Mouse (Mus musculus): ENCODE measurements around the gene Fam78b.

Fam78b gene

GRCm38 (mm10) chr1:167001174-167001843 is at the start of gene Fam78b:
TSS of gene Fam78b (plus strand) at chr1:167001417.
- peak; percentile 14 for DNase-seq

- peak; percentile 23 for DNase-seq
These were observed 36.7 kb upstream of the Fam78b start for GRCm38 (mm10) chr1:166964508-166964907.

GRCm38 (mm10) chr1:166968271-166968670 is 32.9 kb upstream of the Fam78b start:
- DNase-seq = no peak

GRCm38 (mm10) chr1:166973731-166974130 is 27.5 kb upstream of the Fam78b start:
- DNase-seq = no peak

- no peak for DNase-seq
These were observed 22.6 kb upstream of the Fam78b start for GRCm38 (mm10) chr1:166978611-166979010.

GRCm38 (mm10) chr1:166994266-166994665 is 7.0 kb upstream of the Fam78b start:
- DNase-seq = no peak

GRCm38 (mm10) chr1:166996250-166996649 is 5.0 kb upstream of the Fam78b start:
- DNase-seq = no peak

- no peak for DNase-seq
These were observed 4.4 kb upstream of the Fam78b start for GRCm38 (mm10) chr1:166996811-166997210.

GRCm38 (mm10) chr1:167000529-167001173 is 566 bp upstream of the Fam78b start:
- peak; percentile 84 for DNase-seq

GRCm38 (mm10) chr1:167001844-167002485 is 748 bp downstream of the Fam78b start:
- DNase-seq = peak; percentile 6

- peak; percentile 62 for DNase-seq
These were observed 1.3 kb downstream of the Fam78b start for GRCm38 (mm10) chr1:167002486-167002850.

- DNase-seq = no peak
These were observed 3.4 kb downstream of the Fam78b start for GRCm38 (mm10) chr1:167004621-167005020.

- DNase-seq = no peak
These were observed 6.1 kb downstream of the Fam78b start for GRCm38 (mm10) chr1:167007341-167007740.

- no peak for DNase-seq
These were observed 9.0 kb downstream of the Fam78b start for GRCm38 (mm10) chr1:167010190-167010589.

GRCm38 (mm10) chr1:167011301-167011700 is 10.1 kb downstream of the Fam78b start:
- DNase-seq = no peak

GRCm38 (mm10) chr1:167012616-167013015 is 11.4 kb downstream of the Fam78b start:
- no peak for DNase-seq

GRCm38 (mm10) chr1:167013234-167013864 is 12.1 kb downstream of the Fam78b start:
- DNase-seq = no peak

- DNase-seq = no peak
These were observed 15.1 kb downstream of the Fam78b start for GRCm38 (mm10) chr1:167016269-167016668.

GRCm38 (mm10) chr1:167022001-167022424 is 20.8 kb downstream of the Fam78b start:
- DNase-seq = no peak

GRCm38 (mm10) chr1:167022541-167023121 is 21.4 kb downstream of the Fam78b start:
- DNase-seq = no peak

- DNase-seq = no peak
These were observed 22.6 kb downstream of the Fam78b start for GRCm38 (mm10) chr1:167023794-167024193.

GRCm38 (mm10) chr1:167024961-167025360 is 23.7 kb downstream of the Fam78b start:
- DNase-seq = no peak

- DNase-seq = no peak
These were observed 30.9 kb downstream of the Fam78b start for GRCm38 (mm10) chr1:167032046-167032648.
